Mouse (Mus musculus) cerebellum, adult (tissue): Measurements from ENCODE around the gene Gm35549.

Experiments
- ATAC-seq: cut with Nextera tagmentation; 2 replicates; pipeline ENCODE4 v1.9.2; 2017; ENCODE audit warnings: mild to moderate bottlenecking, moderate library complexity, mixed read lengths; ENCODE audit not compliant: insufficient number of reproducible peaks, low FRiP score, low TSS enrichment

Gene Gm35549

DNA sequence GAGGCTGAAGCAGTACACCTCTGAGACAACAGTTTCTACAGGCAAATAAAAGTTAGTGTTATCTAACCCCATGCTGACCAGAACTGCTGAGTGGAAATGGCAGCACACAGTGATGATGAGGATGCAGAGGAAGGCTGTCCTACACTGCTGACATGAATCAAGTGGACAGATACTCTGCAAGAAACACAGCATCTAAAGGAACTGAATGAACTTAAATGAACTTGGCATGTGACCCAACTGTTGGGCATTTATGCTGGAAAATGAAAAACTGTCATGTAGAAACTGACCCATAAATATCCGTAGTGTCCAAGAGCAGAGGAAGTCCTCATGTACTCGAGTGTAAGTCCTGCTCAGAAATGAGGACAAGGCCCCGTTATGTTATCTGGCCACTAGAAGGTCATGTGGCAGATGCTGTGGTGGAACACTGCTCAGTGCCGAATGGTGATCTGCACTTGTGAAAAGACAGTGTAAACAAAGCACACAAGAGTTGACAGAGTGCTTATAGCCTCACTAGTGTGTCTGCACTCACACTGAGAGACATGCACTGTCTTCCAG is 13.9 kb downstream of the Gm35549 start:
- ATAC-seq: no peak

DNA sequence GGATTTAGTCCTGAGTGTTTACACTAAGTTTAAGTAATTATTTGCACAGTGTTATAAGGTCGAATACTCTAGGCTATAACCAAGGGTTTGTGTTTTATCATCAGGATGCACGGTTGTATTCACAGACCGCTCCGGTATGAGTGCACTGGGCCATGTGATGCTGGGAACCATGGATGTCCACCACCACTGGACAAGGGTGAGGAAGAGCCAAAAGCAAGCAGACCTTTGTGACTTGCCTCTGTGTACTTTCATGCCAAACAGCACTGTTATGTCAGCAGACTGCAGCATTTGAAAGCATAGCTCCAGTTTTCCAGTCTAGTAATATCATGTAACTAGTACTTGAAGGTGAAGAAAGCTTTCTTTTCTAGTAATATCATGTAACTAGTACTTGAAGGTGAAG is 17.1 kb downstream of the Gm35549 start:
- no peak for ATAC-seq

DNA sequence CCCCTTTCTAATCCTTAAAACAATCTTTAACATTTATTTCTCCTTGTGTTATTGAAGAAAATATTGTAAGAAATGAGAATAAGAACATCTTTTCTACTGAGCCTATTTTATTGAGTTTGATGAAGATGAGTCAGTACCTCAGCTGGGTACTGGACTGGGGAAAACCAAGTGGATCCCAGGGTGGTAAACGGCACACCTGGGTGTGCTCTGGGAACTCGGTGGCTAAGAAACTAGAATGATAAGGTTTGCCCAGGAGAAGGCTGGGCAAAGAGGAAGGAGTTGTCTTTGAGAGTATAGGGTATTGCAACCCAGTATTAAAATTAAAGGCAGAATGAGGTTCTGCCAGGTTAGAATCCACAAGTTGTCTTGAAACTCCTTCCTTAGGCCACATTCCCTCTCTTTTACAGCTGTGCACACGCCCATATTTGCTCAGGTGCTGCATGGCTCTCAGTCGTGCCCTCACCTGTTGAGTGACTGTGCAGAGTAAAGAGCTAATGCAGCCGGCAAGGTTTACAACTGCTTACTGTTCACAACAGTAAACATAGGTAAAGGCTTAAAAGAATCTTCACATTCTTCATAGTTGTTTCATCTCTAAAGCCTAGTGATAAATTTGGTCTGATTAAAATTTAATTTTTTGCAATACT is 20.3 kb downstream of the Gm35549 start:
- no peak for ATAC-seq

DNA sequence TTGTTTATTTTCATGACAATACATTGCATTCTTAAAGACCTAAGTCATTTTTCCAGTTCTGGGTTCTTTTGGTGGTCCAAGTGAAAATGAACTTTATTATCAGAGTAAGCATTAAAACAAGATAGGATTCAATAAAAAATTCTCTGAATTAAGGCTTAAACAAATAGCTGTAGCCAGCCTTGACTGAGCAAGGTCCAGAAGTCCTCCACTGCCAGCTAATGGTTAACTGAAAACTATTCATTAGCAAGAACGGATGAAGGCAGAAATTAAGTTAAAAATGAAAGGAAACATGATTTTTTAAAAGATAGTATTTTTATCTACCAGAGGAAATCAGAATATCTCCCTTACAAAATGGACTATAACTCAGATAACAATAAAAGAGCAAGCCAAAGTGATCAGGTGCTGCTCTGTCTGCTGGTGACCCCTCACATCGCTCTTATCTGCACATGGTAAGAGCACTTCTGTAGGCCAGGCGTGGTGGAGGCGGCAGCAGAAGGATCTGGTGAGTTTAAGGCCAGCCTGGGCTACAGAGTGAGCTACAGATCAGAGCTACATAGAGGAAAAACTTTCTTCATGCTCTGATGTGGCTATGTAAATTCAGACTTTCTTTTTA is 28.5 kb downstream of the Gm35549 start:
- ATAC-seq: no peak

DNA sequence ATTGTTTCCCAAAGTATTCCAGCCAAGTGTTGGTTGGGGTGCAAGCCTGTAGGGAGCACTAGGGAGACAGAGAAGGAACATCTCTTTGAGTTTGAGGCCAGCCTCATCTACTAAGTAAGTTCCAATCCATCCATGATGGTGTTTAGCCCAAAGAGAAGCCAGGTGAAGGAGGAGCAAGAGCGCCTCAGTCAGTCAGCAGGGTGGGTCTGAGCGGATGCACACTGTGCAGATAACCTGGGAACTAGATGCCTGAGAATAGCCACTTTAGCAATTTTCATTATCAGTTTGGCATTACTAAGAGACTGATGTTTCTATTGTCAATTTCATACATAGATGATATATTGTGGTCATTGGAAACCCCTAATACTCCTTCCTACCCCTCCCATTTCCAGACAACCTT is 29.1 kb downstream of the Gm35549 start:
- no peak for ATAC-seq

DNA sequence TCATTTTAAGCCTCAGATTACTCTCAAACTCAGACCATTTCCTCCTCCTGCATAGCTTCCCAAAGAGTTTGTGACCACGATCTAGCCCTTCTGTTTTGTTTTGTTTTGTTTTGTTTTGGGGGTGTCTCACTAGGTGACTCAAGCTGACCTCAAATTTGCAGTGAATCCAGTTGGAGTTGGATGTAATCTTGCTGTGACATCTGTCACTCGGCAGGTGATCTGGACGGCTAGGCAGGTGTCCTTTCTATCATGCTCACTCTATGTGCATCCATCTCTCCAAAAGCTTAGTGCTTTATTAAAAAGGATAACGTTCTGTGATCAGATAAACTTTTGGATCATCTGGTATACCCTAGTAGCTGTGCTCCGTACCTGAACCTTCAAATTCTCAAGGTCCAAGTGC is 31.4 kb downstream of the Gm35549 start:
- ATAC-seq: no peak

DNA sequence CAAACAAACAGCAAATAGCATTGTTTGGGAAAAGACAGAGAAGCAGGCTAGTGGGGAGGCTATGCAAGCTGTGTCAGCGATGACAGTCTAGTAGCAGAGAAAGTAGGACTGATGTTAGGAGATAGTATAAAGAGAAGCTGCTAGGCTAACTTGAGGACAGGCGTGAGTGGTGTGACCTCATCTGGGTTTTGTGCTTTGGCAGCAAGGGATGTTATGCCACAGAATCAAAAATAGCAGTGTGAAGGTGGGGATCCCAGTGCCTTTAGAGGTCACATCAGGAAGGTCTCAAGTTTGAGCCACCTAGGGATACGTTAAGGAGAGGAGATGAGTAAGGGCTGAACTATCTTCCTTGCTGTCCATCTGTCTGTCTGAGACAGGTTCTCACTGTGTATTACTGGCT is 33.6 kb downstream of the Gm35549 start:
- ATAC-seq: no peak

DNA sequence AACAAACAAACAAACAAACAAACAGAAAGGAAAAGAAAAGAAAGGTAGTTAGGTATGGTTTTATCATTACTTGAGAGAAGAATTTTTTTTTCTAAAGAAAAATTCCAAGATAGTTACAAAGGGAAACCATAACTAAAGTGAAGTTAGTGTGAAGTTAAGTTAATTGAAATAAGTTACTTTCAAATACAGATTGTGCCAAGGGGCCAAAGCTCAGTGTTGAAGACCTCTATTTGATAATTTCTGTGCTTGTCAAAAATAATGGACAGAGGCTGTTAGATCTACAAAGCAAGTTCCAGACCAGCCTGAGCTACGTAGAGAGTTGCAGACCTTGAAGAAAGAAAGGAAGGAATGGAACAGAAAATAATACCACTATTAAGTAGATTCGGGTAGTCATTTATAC is 36.6 kb downstream of the Gm35549 start:
- no peak for ATAC-seq

DNA sequence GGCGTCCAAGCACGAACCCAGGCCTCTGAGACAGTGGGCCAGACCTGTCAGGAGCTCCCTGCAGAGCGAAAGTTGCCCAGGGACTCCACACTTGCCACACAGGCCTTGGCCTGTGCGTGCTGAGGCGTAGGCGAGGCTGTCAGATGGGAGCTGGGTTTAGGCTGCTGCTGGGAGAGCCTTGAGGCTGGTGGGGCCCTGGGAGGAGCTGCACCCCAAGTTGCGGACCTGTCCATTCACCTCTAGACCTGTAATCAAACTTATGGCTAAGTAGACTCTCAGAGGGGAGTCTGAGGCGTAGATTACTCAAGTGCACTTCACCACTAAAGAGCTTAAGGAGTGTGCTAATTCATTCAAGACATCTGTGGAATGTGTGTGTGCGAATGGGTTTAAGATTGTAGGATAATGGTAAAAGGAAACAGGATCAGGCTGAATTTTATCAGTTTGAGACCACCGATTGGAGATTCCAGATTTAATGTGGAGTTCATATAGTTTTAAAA is 37.9 kb downstream of the Gm35549 start:
- ATAC-seq: no peak

DNA sequence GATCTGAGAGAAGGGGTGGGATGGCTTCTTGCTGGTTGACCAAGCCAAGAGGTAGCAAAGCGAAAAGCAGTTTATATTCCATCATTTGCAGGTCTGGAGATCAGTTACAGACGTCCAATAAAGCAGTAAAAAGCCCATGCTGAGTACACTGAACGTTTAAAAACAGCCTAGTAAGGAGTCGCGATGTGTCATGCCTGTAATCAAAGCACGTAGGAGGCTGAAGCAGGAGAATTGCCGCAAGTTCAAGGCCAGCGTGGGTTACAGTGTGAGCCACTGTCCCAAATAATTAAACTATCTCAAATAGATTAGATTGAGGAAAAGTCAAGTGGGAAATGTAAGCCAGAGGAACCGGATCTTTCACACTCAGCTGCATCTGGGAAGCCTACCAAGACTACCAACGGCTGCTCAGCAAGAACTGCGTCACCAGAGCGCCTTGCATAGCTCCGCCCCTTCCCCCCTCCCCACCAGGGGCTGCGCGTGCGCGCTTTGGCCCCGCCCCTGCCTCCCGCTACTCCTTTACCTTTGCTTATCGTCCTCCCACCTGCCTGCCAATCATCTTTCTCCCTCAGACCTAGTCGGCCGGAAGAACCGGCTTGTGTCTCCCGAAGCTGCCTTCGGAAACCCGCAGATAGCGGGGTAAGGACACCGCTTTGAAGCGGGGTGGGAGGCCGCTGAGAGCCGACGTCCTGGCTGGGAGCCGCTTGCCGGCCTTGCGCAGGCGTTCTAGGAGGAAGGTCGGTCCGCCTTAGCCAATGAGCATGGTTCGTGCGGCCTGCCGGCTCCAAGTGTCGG is 38.6 kb downstream of the Gm35549 start, which contains the start of gene Tcaim:
TSS of gene Tcaim (plus strand) at position 487 of the 792 bp plus-strand sequence.
- peak; percentile 97 for ATAC-seq

DNA sequence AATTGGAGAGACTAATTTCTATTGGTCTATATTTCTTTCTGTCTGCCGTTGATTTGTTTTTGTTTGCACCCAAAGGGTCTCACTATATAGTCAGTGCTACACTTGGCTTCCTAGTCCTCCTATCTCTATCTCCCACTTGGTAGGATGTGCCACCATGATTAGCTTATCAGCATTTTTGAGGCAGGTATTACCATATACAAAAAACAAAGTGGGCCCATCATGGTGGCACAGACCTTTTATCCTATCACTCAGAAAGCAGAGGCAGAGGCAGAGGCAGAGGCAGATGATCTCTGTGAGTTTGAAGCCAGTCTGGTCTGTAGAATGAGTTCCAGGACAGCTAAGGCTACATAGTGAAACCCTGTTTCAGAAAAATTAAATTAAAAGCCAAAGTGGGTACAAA is 57.3 kb downstream of the Gm35549 start:
- ATAC-seq: no peak

DNA sequence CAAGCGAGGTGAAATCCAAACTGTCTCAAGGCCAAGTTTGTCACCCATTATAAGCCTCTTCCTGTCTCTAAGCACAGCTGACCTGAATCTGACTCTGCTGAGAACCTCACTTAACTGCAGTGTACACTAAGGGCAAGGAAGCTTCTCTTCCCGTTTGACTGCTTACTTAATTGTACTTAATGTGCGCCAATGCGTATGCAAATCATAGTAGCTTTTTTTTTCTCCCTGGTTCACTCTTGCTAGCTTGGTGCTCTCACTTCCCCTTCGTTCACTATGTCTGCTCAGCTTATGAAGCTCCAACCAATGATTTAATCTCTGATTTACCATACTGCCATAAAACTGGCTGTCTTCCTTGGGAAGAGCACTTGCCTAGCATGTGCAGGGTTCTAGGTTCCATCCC is 58.6 kb downstream of the Gm35549 start:
- no peak for ATAC-seq
